Mouse (Mus musculus) heart, postnatal 4 days (tissue): ENCODE results near the gene Crisp4. TPM values are rescaled to one million over a fixed set of nuclear protein-coding genes. Genes with fewer than 3 reads are reported as not detected.

Experiments
- DNase-seq: peaks from one replicate; pipeline ENCODE4 v3.0.0; 2021
- total RNA-seq, 2 experiments: library from RNA; stranded (reverse); gene quantifications; 2 replicates each; pipeline ENCODE4 v1.2.3; 2021

Crisp4 gene
- total RNA-seq, result not detected

GRCm38 (mm10) chr1:18145802-18146201 lies at the start of gene Crisp4:
TSS of gene Crisp4 (minus strand) at chr1:18145902.
- DNase-seq, result no peak

- no peak for DNase-seq
Measured at GRCm38 (mm10) chr1:18191719-18192118, 46.0 kb upstream of the Crisp4 start.

GRCm38 (mm10) chr1:18190714-18191712 lies 45.3 kb upstream of the Crisp4 start:
- no peak for DNase-seq

- DNase-seq, result peak; percentile 39
Measured at GRCm38 (mm10) chr1:18181167-18181566, 35.5 kb upstream of the Crisp4 start.

GRCm38 (mm10) chr1:18170573-18170972 lies 24.9 kb upstream of the Crisp4 start:
- no peak for DNase-seq

- no peak for DNase-seq
Measured at GRCm38 (mm10) chr1:18168261-18168660, 22.6 kb upstream of the Crisp4 start.

- DNase-seq, result no peak
Measured at GRCm38 (mm10) chr1:18159082-18159481, 13.4 kb upstream of the Crisp4 start.

- no peak for DNase-seq
Measured at GRCm38 (mm10) chr1:18148211-18148610, 2.5 kb upstream of the Crisp4 start.

- no peak for DNase-seq
Measured at GRCm38 (mm10) chr1:18131691-18132090, 14.0 kb downstream of the Crisp4 start.

GRCm38 (mm10) chr1:18129983-18130382 lies 15.7 kb downstream of the Crisp4 start:
- no peak for DNase-seq

GRCm38 (mm10) chr1:18106720-18107355 lies 38.9 kb downstream of the Crisp4 start:
- DNase-seq, result no peak

- DNase-seq, result no peak
Measured at GRCm38 (mm10) chr1:18105866-18106529, 39.7 kb downstream of the Crisp4 start.

- no peak for DNase-seq
Measured at GRCm38 (mm10) chr1:18105029-18105865, 40.5 kb downstream of the Crisp4 start.

Other genes starting within 250 kb of the Crisp4 start
- not detected for gene Defb18, start 91.5 kb upstream of the Crisp4 start, total RNA-seq
- gene Defb41, start 119.2 kb upstream of the Crisp4 start, total RNA-seq, result not detected